Mouse (Mus musculus) G1E (cell line): ENCODE data around the gene Atad5. TPM values are rescaled to one million over a fixed set of nuclear protein-coding genes. Genes with fewer than 3 reads are reported as not detected.
"Not testable (repeated sequence)": the region's sequence is repeated elsewhere in the genome, so short reads cannot be mapped to it uniquely, and the experiment has no call there.

Experiments used
- ATAC-seq: 2 replicates; pipeline ENCODE4 v1.8.0; 2016; ENCODE audit warnings: mild to moderate bottlenecking; ENCODE audit not compliant: insufficient number of reproducible peaks, poor library complexity, low FRiP score, severe bottlenecking; ENCODE audit errors: extremely low read depth
- DNase-seq: peaks from one replicate; pipeline ENCODE4 v3.0.0; 2012; ENCODE audit warnings: low spot score
- H3K27me3 ChIP-seq: 2 replicates; pipeline ENCODE4 v1.6.1; 2012; ENCODE audit warnings: mild to moderate bottlenecking, low read length, inconsistent platforms; ENCODE audit not compliant: insufficient read depth
- H3K36me3 ChIP-seq: replicated peaks from 2 replicates; pipeline ENCODE3; 2012; ENCODE audit warnings: mild to moderate bottlenecking, inconsistent platforms
- H3K4me1 ChIP-seq: 2 replicates; pipeline ENCODE4 v1.6.1; 2012; ENCODE audit warnings: low read depth, low read length, inconsistent platforms, mixed read lengths; ENCODE audit not compliant: insufficient read depth
- H3K4me3 ChIP-seq: 2 replicates; pipeline ENCODE4 v1.5.1; 2012; ENCODE audit warnings: low read depth, mild to moderate bottlenecking, inconsistent platforms, low read length, moderate library complexity, mixed read lengths
- H3K9me3 ChIP-seq: replicated peaks from 2 replicates; pipeline ENCODE4 v1.6.1; 2012; ENCODE audit warnings: inconsistent platforms
- CTCF ChIP-seq: IDR thresholded peaks from 2 replicates; pipeline ENCODE4 v1.5.1; 2012; ENCODE audit warnings: low read depth, low read length, inconsistent platforms, mixed read lengths
- GATA1 ChIP-seq: IDR thresholded peaks from 2 replicates; pipeline ENCODE4 v1.6.1; 2012; ENCODE audit warnings: borderline replicate concordance, low read length, inconsistent platforms, mixed read lengths
- GATA2 ChIP-seq: IDR thresholded peaks from 2 replicates; pipeline ENCODE4 v1.6.1; 2012; ENCODE audit warnings: low read depth, low read length, inconsistent platforms, borderline replicate concordance
- POLR2AphosphoS5 ChIP-seq: IDR thresholded peaks from 2 replicates; pipeline ENCODE4 v1.6.1; 2012; ENCODE audit warnings: low read depth, low read length, inconsistent platforms; ENCODE audit not compliant: insufficient replicate concordance
- TAL1 ChIP-seq: conservative IDR thresholded peaks from 2 replicates; pipeline ENCODE4 v1.6.1; 2012; ENCODE audit warnings: low read depth, low read length, inconsistent platforms, mixed read lengths
- polyA plus RNA-seq: library from polyadenylated mRNA; stranded (reverse); fragments of >175 nt; gene quantifications from 2 replicates; pipeline ENCODE4 v1.2.3, GENCODE M21; 2012
- total RNA-seq, 2 experiments: library from RNA; stranded (forward) in 1 of 2; stranded (reverse) in 1 of 2; fragments of 200-1000 nt in 1 of 2; fragments of >200 nt in 1 of 2; fragmentation: Nextera tagmentation in 1 of 2; gene quantifications; 2 replicates each; pipeline ENCODE4 v1.2.3; 2014 to 2017

Atad5 gene
- total and polyA plus RNA-seq, 3 experiments, result 7.0 to 88.0 (median 69.2) TPM

DNA sequence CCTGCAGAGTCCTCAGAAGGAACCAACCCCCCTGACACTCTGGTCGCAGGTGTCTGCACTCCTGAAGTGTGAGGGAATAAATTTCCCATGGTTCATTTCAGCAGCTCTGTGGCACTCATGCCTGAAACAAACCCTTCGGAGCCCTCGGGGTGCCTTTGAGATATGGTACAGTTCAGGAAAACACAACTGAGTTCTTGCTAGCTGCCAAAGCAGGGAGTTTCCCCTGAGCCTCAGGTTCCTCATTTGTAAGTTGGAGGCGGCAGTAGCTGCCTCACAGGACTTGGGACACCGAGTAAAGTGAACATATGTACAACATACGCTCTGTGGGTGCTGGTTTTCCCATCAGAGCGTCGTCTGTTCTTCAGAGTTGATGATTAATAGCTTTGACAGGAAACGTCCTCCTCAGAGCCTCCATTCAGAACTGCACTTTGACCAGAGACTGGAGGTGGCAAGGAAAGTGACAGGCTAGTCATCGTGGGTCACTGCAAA, 56.6 kb downstream of the Atad5 start:
- Histone ChIP-seq H3K36me3 (no peaks in the 10 kb centered on the region), H3K4me1 (peaks cover 24% of the 10 kb centered on the region), H3K9me3 (no peaks in the 10 kb centered on the region), H3K27me3 (peaks cover 2% of the 10 kb centered on the region; the same call in 1 of the 2 replicates), H3K4me3 (no peak overlapping the region)
- no peak for ATAC-seq
- TF ChIP-seq GATA2, result no peak
- TF ChIP-seq GATA1, result no peak
- no peak for TF ChIP-seq TAL1
- no peak for TF ChIP-seq CTCF
- no peak for TF ChIP-seq POLR2AphosphoS5
- DNase-seq, result no peak

DNA sequence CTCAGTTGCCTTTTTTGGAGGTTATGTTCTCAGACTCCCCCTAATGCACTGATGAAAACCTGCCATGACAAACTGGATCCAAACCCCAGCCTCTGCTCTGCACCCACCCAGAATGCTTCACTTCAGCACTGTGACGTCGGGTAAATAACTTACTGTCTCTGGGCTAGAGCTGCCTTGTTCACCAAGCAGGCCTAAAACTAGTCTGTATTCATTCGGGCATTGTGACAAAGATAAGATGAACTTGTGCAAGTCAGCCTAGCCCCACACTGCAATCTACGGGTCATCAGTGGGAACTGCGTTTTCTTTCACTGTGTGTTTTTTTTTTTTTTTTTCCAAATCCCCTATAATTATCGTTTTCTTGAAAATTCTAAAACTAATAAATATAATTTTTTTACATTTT, 58.5 kb downstream of the Atad5 start:
- ATAC-seq, result no peak
- Histone ChIP-seq H3K4me1 (peaks cover 19% of the 10 kb centered on the region), H3K9me3 (no peaks in the 10 kb centered on the region), H3K4me3 (no peak overlapping the region), H3K27me3 (peaks cover 15% of the 10 kb centered on the region), H3K36me3 (no peaks in the 10 kb centered on the region)
- DNase-seq, result no peak
- TF ChIP-seq CTCF (no peak), GATA1 (no peak)

- Histone ChIP-seq H3K4me1 (peaks cover 13% of the 10 kb centered on the region), H3K4me3 (no peak overlapping the region), H3K36me3 (no peaks in the 10 kb centered on the region), H3K27me3 (peaks cover 17% of the 10 kb centered on the region), H3K9me3 (no peaks in the 10 kb centered on the region)
- TF ChIP-seq GATA1 (no peak), POLR2AphosphoS5 (no peak), CTCF (no peak), GATA2 (no peak), TAL1 (no peak)
- DNase-seq, result no peak
- ATAC-seq, result no peak
Observed at GRCm38 (mm10) chr11:80148313-80148712, 59.1 kb downstream of the Atad5 start.

DNA sequence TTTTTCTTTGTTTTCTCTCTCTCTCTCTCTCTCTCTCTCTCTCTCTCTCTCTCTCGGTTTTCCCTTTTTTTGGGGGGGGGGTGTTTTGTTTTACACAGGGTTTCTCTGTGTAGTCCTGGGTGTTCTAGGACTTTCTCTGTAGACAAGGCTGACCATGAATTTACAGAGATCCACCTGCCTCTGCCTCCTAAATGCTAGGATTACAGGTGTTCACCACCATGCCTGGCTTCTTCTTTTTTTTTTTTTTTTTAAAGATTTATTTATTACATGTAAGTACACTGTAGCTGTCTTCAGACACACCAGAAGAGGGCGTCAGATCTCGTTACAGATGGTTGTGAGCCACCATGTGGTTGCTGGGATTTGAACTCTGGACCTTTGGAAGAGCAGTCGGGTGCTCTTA, 59.8 kb downstream of the Atad5 start:
- not testable (repeated sequence) for DNase-seq, H3K9me3 ChIP-seq, ATAC-seq, H3K36me3 ChIP-seq, H3K4me3 ChIP-seq
- Histone ChIP-seq H3K4me1 (peaks cover 18% of the 10 kb centered on the region), H3K27me3 (peaks cover 23% of the 10 kb centered on the region)

DNA sequence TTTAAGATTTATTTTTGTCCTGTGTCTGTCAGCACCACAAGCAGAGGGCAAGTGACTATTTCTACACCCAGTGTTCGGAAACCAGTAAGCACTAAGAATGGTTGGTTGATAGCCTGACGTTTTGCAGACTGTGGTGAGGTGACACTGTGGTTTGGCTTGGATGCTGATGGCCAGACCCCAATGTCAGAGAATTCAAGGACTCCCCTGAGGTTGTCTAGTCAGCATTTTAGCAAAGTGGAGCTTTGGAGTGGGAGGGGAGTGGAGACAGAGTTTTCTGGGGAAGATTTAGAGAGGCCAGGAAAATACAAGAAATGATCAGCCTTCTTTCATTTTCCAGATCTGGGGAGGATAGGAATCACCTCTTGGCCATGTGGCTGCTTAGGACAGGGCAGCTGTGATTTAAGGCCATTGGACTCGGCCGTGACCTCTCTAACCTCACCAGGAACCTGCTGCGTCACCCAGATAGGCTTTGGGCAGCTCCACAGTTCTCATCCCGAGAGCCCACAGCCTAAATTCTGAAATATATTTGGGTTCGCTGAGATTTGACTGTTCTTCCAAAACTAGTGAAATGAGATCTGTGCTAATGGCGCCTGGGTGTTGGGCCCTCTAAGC, 60.3 kb downstream of the Atad5 start:
- ATAC-seq (no peak), DNase-seq (no peak)
- Histone ChIP-seq H3K4me3 (no peak overlapping the region), H3K9me3 (peaks cover 6% of the 10 kb centered on the region), H3K36me3 (no peaks in the 10 kb centered on the region), H3K4me1 (peaks cover 21% of the 10 kb centered on the region), H3K27me3 (peaks cover 28% of the 10 kb centered on the region)
- no peak for TF ChIP-seq POLR2AphosphoS5
- TF ChIP-seq TAL1, result no peak
- TF ChIP-seq GATA1, result no peak
- TF ChIP-seq GATA2, result no peak

GRCm38 (mm10) chr11:80150566-80150965, 61.4 kb downstream of the Atad5 start:
- no peak overlapping the region for H3K4me3 ChIP-seq
- peaks cover 8% of the 10 kb centered on the region for H3K9me3 ChIP-seq

GRCm38 (mm10) chr11:80151541-80151940, 62.3 kb downstream of the Atad5 start:
- Histone ChIP-seq H3K9me3 (peaks cover 8% of the 10 kb centered on the region), H3K4me1 (peaks cover 17% of the 10 kb centered on the region), H3K4me3 (no peak overlapping the region), H3K36me3 (no peaks in the 10 kb centered on the region), H3K27me3 (peaks cover 46% of the 10 kb centered on the region)
- ATAC-seq, result no peak
- DNase-seq, result no peak
- TF ChIP-seq GATA2, result no peak

More at GRCm38 (mm10) chr11:80150566-80150965, 61.4 kb downstream of the Atad5 start:
- no peak for DNase-seq
- H3K27me3 ChIP-seq, result peaks cover 38% of the 10 kb centered on the region
- H3K4me1 ChIP-seq, result peaks cover 23% of the 10 kb centered on the region
- H3K36me3 ChIP-seq, result no peaks in the 10 kb centered on the region
- no peak for ATAC-seq
- no peak for TF ChIP-seq GATA2
